Mouse (Mus musculus): ENCODE measurements around the gene Ppp1r32. TPM values are rescaled to one million over a fixed set of nuclear protein-coding genes. Genes with fewer than 3 reads are reported as not detected.

Gene Ppp1r32
- total and polyA plus RNA-seq, 2 experiments from 2014 or later = 5.1 to 6.0 TPM

DNA sequence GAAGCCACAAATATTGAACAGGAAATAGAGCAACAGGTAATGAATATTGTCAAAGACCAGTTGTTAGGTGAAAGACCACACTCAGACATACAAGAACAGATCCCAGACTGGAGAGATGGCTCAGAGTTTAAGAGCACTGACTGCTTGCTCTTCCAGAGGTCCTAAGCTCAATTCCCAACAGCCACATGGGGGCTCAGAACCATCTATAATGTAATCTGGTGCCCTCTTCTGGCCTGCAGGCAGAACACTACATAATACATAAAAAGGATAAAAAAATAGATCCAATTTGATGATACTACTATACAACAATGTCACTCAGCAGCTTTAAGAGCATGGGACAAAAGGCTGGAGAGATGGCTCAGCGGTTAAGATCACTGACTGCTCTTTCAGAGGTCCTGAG, 37.6 kb upstream of the Ppp1r32 start:
- Histone ChIP-seq H3K9me3 (ENCODE audit: low read length) (no peaks in the 10 kb centered on the region), H3K27me3 (ENCODE audit: insufficient read depth, low read length) (no peaks in the 10 kb centered on the region), H3K4me2 (ENCODE audit: low read depth) (no peak overlapping the region), H3K4me3 (ENCODE audit: low read depth, low read length) (no peak overlapping the region), H3K4me1 (ENCODE audit: insufficient read depth) (no peaks in the 10 kb centered on the region; the same call in 1 of the 2 replicates), H3K27ac (ENCODE audit: low read depth, low read length) (no peak overlapping the region), H3K36me3 (ENCODE audit: insufficient read depth) (peaks cover 15% of the 10 kb centered on the region), H3K9ac (no peak overlapping the region)
- DNase-seq (peak; percentile 41), ATAC-seq (no peak)
- WGBS = 45% methylated on average over 1 of the region's 1 CpGs
- peak; percentile 70 for TF ChIP-seq CTCF (IDR thresholded peaks at IDR 0.05; ENCODE audit: low read depth)

DNA sequence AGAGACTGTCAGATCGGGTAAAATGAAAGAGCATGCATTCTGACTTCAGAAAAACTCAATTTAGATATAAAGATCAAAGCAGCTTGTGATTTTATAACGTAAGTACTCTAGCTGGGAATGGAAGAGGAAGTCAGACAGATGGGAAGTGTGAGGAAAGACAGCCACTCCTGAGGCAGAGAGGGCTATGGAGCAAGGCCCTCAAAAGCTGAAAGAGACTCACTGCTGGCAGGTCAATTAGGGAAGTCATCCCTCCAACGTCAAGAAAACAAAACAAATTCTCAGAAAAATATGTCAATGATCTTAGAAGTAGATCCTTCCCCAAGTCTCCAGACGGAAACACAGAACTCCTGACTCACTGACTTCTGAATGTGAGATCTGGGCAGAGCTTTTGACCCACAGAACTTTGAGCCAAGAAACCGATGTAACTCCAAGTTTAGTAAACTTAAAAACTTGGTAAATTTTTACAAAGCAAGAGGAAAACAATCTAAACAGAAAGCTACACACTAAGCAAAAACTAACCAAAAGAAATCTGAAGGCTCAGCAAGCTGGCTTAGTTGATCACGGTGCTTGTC, 28.1 kb upstream of the Ppp1r32 start:
- Histone ChIP-seq H3K27me3 (ENCODE audit: insufficient read depth, low read length) (no peaks in the 10 kb centered on the region), H3K4me2 (ENCODE audit: low read depth) (no peak overlapping the region), H3K4me1 (ENCODE audit: insufficient read depth) (no peaks in the 10 kb centered on the region), H3K9me3 (ENCODE audit: low read length) (no peaks in the 10 kb centered on the region), H3K36me3 (ENCODE audit: insufficient read depth) (peaks cover 33% of the 10 kb centered on the region), H3K4me3 (ENCODE audit: low read depth, low read length) (no peak overlapping the region), H3K27ac (ENCODE audit: low read depth, low read length) (no peak overlapping the region), H3K9ac (no peak overlapping the region)
- no peak for ATAC-seq
- no peak for DNase-seq
- no peak for TF ChIP-seq CTCF (IDR thresholded peaks at IDR 0.05; ENCODE audit: low read depth)
- WGBS = 82% methylated on average over 6 of the region's 6 CpGs

GRCm38 (mm10) chr19:10502571-10502970, 19.8 kb upstream of the Ppp1r32 start:
- peak; percentile 92 for TF ChIP-seq CTCF (IDR thresholded peaks at IDR 0.05; ENCODE audit: low read depth)
- H3K27ac ChIP-seq (ENCODE audit: low read depth, low read length) = no peak overlapping the region
- DNase-seq (peak; percentile 58), ATAC-seq (peak; percentile 85)
- H3K9me3 ChIP-seq (ENCODE audit: low read length) = no peaks in the 10 kb centered on the region
- H3K4me3 ChIP-seq (ENCODE audit: low read depth, low read length) = no peak overlapping the region
- 5% methylated on average over 4 of the region's 4 CpGs for WGBS
- H3K27me3 ChIP-seq (ENCODE audit: insufficient read depth, low read length) = no peaks in the 10 kb centered on the region
- no peak overlapping the region for H3K9ac ChIP-seq
- H3K4me1 ChIP-seq (ENCODE audit: insufficient read depth) = no peaks in the 10 kb centered on the region
- no peak overlapping the region for H3K4me2 ChIP-seq (ENCODE audit: low read depth)
- H3K36me3 ChIP-seq (ENCODE audit: insufficient read depth) = peaks cover 44% of the 10 kb centered on the region

DNA sequence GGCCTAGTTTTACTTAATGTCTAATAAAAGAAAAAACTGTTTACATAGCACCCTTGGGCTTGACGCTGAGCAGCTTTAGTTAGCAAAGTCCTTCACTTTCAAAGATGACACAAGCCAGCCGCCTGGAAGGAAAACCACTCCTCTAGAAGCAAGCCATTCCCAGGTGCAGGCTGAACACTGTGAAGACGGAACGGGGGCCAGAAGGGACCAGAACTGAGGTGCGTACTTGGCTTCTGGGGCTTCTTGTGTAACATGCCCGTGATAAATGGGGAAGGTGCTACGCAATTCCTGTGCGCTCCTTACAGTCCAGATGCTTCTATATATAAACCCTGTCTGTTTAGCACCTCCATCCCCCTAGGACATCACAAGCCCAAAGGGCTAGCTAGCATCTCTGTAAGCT, 17.9 kb upstream of the Ppp1r32 start:
- Histone ChIP-seq H3K4me1 (ENCODE audit: insufficient read depth) (no peaks in the 10 kb centered on the region), H3K36me3 (ENCODE audit: insufficient read depth) (peaks cover 36% of the 10 kb centered on the region), H3K27ac (ENCODE audit: low read depth, low read length) (no peak overlapping the region), H3K4me2 (ENCODE audit: low read depth) (no peak overlapping the region), H3K9me3 (ENCODE audit: low read length) (no peaks in the 10 kb centered on the region), H3K9ac (no peak overlapping the region), H3K27me3 (ENCODE audit: insufficient read depth, low read length) (no peaks in the 10 kb centered on the region), H3K4me3 (ENCODE audit: low read depth, low read length) (no peak overlapping the region)
- TF ChIP-seq CTCF (IDR thresholded peaks at IDR 0.05; ENCODE audit: low read depth) = no peak
- ATAC-seq (no peak), DNase-seq (no peak)
- WGBS = 96% methylated on average over 8 of the region's 8 CpGs

DNA sequence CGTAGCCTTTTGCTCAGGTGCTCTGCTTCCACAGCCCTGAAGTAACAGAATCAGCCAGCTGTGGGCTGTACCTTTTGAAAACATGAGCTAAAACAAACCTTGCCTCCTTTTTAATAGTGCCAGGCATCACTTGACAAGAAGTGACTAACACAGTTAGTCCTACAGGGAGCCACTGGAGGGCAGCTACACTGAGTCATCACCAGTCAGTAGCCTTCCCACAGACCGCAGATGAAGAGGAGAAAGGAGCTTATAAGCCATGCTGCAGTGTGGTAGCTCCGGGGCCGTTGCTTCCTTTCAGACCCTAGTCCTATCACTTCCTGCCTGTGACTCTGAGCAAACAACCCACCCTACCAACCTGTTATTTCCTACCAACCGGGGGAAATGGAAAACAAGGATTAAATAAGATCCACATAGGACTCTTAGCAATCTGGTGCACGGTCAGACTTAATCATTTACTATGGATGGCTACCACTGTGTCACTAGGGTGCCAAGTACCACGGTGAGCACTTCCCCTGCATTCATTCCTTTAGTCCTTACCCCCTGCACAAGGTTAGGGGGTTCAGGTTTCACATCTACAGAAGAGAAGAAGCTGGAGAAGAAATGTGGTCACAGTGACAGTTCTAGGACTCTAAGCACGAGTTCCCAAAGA, 14.9 kb upstream of the Ppp1r32 start:
- no peak overlapping the region for H3K4me2 ChIP-seq (ENCODE audit: low read depth)
- no peak for TF ChIP-seq CTCF (IDR thresholded peaks at IDR 0.05; ENCODE audit: low read depth)
- H3K9me3 ChIP-seq (ENCODE audit: low read length) = no peaks in the 10 kb centered on the region
- no peaks in the 10 kb centered on the region for H3K27me3 ChIP-seq (ENCODE audit: insufficient read depth, low read length)
- peaks cover 30% of the 10 kb centered on the region for H3K36me3 ChIP-seq (ENCODE audit: insufficient read depth)
- H3K9ac ChIP-seq = no peak overlapping the region
- DNase-seq (no peak), ATAC-seq (0 out of 2 replicates have a peak, but pooled peaks have one; percentile 13)
- no peak overlapping the region for H3K27ac ChIP-seq (ENCODE audit: low read depth, low read length)
- no peak overlapping the region for H3K4me3 ChIP-seq (ENCODE audit: low read depth, low read length)
- H3K4me1 ChIP-seq (ENCODE audit: insufficient read depth) = no peaks in the 10 kb centered on the region
- WGBS = 57% methylated on average over 8 of the region's 8 CpGs

GRCm38 (mm10) chr19:10496976-10497375, 14.2 kb upstream of the Ppp1r32 start:
- no peak for TF ChIP-seq CTCF (IDR thresholded peaks at IDR 0.05; ENCODE audit: low read depth)
- peaks cover 28% of the 10 kb centered on the region for H3K36me3 ChIP-seq (ENCODE audit: insufficient read depth)
- DNase-seq (no peak), ATAC-seq (0 out of 2 replicates have a peak, but pooled peaks have one; percentile 28)
- H3K4me3 ChIP-seq (ENCODE audit: low read depth, low read length) = no peak overlapping the region
- no peaks in the 10 kb centered on the region for H3K4me1 ChIP-seq (ENCODE audit: insufficient read depth)
- H3K4me2 ChIP-seq (ENCODE audit: low read depth) = no peak overlapping the region
- no peaks in the 10 kb centered on the region for H3K9me3 ChIP-seq (ENCODE audit: low read length)
- WGBS = 34% methylated on average over 2 of the region's 2 CpGs
- H3K27me3 ChIP-seq (ENCODE audit: insufficient read depth, low read length) = no peaks in the 10 kb centered on the region
- H3K27ac ChIP-seq (ENCODE audit: low read depth, low read length) = no peak overlapping the region
- no peak overlapping the region for H3K9ac ChIP-seq

GRCm38 (mm10) chr19:10495670-10496069, 12.9 kb upstream of the Ppp1r32 start:
- no peak for TF ChIP-seq CTCF (IDR thresholded peaks at IDR 0.05; ENCODE audit: low read depth)
- H3K4me2 ChIP-seq (ENCODE audit: low read depth) = no peak overlapping the region
- H3K36me3 ChIP-seq (ENCODE audit: insufficient read depth) = peaks cover 15% of the 10 kb centered on the region
- no peaks in the 10 kb centered on the region for H3K27me3 ChIP-seq (ENCODE audit: insufficient read depth, low read length)
- no peaks in the 10 kb centered on the region for H3K4me1 ChIP-seq (ENCODE audit: insufficient read depth)
- no peak overlapping the region for H3K4me3 ChIP-seq (ENCODE audit: low read depth, low read length)
- ATAC-seq (no peak), DNase-seq (no peak)
- 97% methylated on average over 1 of the region's 1 CpGs for WGBS
- H3K27ac ChIP-seq (ENCODE audit: low read depth, low read length) = no peak overlapping the region
- H3K9ac ChIP-seq = no peak overlapping the region
- no peaks in the 10 kb centered on the region for H3K9me3 ChIP-seq (ENCODE audit: low read length)
